Mouse (Mus musculus) embryo, embryonic 10.5 days (tissue): Measurements from ENCODE around the gene Gxylt2.

Source experiments
- DNase-seq: peaks from one replicate; pipeline ENCODE4 v3.0.0-alpha.2; 2015; ENCODE audit warnings: low spot score

The Gxylt2 gene

DNA sequence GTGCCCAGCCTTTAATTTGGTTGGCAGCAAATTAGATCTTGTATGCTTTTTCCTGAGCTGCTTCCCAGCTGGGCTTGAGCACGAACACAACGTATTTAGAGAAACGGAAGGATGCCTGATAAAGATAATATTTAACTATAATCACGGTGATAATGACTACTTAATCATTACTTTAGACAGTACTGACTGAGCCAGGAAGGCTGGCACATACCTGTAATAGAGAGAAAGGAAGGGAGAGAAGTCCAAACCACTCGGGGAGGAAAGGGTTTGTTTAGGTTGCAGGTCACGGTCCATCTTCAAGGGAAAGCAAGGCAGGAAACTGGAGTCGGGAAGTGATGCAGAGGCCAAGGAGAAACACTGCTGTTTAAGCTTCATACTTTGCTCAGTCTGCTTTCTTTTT, 11.6 kb downstream of the Gxylt2 start:
- DNase-seq = no peak

GRCm38 (mm10) chr6:100716817-100717216, 12.3 kb downstream of the Gxylt2 start:
- no peak for DNase-seq

DNA sequence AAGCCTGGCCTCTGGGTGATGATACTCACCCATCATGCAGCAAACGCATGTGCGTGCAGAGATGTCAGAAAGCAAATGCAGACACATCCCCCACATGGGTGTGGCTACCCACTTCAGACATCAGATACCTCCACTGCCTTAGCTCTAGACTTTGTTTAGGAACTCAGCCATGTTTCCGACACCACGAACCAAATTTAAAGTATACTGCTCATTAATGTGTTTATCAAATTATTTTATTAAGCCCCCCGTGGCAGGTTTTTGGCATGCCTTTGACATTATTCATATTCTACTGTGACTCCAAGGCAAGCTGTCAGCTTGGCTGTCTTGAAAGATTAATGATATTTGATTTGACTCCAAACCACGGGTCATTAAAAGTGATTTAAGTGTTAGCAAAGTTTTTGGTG, 15.6 kb downstream of the Gxylt2 start:
- DNase-seq = no peak

GRCm38 (mm10) chr6:100720882-100721721, 16.6 kb downstream of the Gxylt2 start:
- peak; percentile 7 for DNase-seq

GRCm38 (mm10) chr6:100731996-100732375, 27.5 kb downstream of the Gxylt2 start:
- DNase-seq = no peak

DNA sequence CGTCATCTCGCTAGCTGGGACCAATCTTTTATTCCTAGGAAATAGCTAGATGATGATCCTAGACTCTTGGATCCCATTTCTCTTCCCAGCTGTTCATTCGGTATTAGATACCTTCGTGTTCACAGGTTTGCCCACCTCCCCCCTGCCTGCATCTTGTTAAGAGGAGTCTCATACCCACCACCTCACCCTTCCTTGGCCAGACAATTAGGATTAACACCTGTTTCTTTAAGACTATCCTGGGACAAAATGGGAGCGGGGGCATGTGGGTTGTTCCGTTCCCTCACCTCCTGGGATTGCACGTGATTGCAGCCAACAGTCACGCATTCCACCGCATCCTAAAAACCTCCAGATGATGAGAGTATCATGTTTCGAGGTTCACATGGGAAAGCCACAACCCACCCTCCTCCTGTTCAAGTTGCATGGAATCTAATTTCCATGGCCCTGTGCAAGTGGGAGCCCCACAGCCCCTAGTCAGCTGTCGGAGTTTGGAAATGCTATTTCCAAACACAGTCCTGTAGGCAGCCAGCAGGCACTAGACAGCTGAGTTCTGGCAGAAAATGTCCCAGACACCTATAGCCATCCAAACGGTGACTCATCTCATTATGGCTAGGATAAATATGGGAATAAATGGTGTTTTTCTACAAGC, 28.0 kb downstream of the Gxylt2 start:
- peak; percentile 63 for DNase-seq

GRCm38 (mm10) chr6:100733218-100733617, 28.7 kb downstream of the Gxylt2 start:
- DNase-seq = no peak

DNA sequence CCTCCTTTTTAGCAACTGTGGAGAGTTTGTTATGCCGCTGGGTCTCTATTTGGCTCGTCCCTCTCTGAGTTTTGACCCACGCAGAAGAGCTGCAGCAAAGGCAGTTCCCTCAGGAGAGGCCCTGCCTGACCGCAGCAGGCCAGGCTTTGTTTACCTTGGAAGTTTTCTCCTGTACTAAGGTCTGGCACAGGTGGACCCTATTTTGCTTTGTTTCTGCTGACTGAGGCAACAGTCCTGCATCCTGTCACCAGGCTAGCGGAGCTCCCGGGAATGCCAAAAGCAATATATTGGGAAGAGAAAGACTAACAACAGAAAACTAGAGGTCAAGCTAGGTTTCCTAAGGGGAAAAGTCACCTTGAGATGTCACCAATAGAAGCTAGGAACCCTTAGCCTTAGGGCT, 29.8 kb downstream of the Gxylt2 start:
- no peak for DNase-seq

DNA sequence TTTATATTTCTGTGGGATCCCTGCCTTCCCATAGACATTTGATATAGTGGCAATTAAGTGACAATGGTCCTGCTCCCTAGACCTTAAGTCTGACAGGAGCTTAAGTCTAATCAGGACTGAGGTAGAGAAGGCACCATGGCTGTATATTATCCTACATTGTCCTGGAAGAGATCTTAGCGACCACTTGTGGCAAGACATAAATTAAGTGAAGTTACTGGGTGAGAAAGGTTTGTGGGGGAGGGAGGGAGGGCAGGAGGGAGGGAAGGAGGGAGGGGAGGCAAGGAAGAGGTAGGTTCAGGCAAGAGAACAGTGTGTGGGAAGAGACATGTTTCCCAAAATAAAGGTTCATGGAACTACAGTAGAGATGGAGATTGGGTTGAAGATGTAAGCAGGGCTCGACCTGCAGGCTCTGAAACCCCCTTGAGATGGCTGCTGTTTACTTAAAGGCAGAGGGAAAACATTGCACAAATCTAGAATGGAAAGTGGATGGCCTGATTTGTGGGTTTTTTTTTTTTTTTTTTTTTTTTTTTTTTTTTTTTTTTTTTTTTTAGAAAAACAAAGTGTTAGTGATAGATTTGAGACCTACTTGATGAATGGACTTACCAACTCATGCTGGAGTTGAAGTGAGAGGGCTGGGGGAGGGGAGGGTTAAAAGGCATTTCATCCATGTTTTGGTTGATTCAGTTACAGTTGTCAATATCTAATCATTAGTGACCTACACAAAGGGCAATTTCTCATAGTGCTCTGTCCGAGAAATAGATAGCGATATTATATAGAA, 54.1 kb downstream of the Gxylt2 start:
- no peak for DNase-seq

- no peak for DNase-seq
These were observed 63.2 kb downstream of the Gxylt2 start for GRCm38 (mm10) chr6:100767756-100768155.

DNA sequence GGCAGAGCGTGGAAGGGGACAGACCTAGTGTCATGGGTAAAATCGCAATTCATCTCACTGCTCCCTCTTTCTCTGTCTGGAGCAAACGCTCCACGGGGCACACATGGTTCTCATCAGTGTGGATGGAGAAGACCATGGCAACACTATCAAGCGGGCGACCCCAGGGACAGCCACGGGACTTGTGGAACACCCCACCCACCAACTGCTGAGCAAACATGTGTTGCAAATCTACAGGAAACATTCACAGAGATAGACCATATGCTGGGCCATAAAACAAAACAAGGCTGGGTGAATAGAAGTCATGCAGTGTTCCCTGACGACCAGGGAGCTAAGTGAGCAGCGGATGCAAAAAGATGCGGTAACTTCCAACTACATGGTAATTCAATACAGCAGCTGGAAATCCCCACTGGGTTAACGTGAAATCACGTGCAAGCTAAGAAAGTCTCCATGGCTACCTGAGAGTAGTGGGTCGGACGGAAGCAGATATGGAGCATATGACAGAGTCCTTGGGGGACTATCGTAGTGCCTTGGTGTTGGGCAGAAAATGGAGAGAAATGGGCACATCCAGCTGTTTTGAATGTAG, 71.5 kb downstream of the Gxylt2 start:
- peak; percentile 32 for DNase-seq

DNA sequence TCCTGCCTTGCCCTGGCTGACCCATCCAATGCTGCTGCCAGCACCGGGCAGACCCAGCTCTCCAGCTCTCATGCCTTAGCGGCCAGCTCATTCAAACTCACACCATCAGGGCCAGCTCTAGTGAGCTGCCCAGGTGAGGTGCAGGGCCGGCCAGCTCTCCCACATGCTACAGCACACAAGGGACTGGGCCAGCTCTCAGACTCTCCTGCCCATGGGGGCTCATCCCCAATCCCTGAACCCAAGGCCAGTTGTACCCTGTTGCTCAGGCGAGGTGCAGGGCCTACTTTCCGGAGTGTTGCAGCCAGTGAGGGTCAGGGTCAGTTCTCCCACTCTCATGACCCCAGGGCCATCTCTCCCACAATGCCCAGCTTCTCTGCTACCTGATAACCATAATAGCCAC, 74.1 kb downstream of the Gxylt2 start:
- no peak for DNase-seq

- DNase-seq = peak; percentile 64
These were observed 75.9 kb downstream of the Gxylt2 start for GRCm38 (mm10) chr6:100780421-100780820.

GRCm38 (mm10) chr6:100781644-100782043, 77.1 kb downstream of the Gxylt2 start:
- DNase-seq = no peak

DNA sequence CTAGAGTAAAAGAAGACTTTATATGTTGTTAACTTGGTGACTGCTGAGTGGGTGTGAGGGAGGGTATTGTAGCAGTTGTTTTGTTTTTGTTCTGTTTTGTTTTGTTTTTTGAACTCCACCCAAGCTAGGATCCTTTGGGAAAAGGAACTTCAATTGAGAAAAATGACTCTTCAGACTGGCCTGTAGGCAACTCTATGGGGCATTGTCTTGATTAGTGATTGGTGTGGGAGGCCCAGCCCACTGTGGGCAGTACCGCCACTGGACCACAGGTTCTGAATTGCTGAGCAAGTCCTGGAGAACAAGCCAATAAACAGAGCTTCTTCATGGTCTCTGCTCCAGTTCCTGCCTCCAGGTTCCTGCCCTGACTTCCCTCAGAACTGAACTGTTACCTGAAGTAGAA, 83.2 kb downstream of the Gxylt2 start:
- DNase-seq = no peak

DNA sequence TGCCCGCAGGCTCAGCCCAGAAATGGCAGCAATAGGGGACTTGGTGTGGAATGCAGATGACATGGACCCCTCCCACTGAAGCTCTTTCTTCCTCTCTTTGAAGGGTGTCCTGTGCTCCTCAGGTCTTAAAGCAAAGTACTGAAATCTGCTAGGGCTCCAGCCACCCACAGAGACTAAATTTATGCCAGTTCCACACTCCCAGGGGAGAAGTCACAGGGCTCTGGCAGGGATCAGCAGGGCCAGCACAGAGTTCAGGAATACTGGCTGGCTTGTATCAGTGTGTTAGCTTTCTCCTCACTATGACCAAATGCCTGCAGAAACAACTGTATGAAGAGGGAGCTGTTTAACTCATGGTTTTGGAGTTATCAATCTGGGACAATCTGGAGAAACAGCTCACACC, 84.6 kb downstream of the Gxylt2 start:
- DNase-seq = no peak

DNA sequence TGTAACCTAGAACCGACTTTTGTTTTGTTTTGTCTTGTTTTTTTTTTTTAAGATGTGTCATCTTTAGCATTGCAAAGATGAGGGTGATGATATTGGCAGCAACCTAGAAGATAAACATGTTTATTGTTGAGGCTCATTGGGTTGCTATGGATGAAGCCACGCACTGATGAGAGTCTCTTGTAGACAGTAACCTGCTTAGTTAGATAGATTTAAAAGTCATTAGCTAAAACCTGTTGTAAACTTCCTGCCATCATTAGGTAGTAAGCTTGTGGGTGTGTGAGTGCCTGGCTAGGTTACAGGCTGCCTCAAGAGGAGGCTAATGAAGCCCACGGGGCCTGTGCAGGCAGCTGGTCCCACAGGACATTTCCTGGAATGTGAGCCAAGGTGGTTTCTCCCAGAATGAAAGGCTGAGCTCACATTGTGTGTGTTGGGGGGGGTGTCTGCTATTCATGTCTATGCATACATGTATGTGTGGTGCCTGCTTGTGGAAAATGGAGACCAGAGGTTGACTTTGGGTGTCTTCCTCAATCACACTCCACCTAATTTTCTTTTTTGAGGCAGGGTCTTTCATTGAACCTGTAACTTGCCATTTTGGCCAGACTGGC, 87.6 kb downstream of the Gxylt2 start:
- no peak for DNase-seq

GRCm38 (mm10) chr6:100792973-100793769, 88.6 kb downstream of the Gxylt2 start:
- no peak for DNase-seq

GRCm38 (mm10) chr6:100795797-100796196, 91.3 kb downstream of the Gxylt2 start:
- no peak for DNase-seq

- no peak for DNase-seq
These were observed 94.8 kb downstream of the Gxylt2 start for GRCm38 (mm10) chr6:100799290-100799689.

- no peak for DNase-seq
These were observed 95.2 kb downstream of the Gxylt2 start for GRCm38 (mm10) chr6:100799766-100800165.
